Mouse (Mus musculus): Measurements from ENCODE around the gene Spata21. TPM values are rescaled to one million over a fixed set of nuclear protein-coding genes. Genes with fewer than 3 reads are reported as not detected.

Gene Spata21
- polyA plus RNA-seq, 1 experiment from 2014 or later = 0.30 TPM

GRCm38 (mm10) chr4:141077681-141078509, 10.2 kb upstream of the Spata21 start, which contains the start of gene Necap2:
Gene Necap2, minus strand, starts transcription at chr4:141078357.
- Histone ChIP-seq H3K27me3 (no peaks in the 10 kb centered on the region), H3K36me3 (ENCODE audit: poor library complexity, severe bottlenecking) (peaks cover 21% of the 10 kb centered on the region), H3K9me3 (replicated peaks) (no peaks in the 10 kb centered on the region), H3K27ac (no peak within 1 kb of the TSS), H3K9ac (peak within 1 kb of the TSS; percentile 90), H3K4me2 (peak within 1 kb of the TSS; percentile 88), H3K4me3 (peak within 1 kb of the TSS; percentile 94), H3K4me1 (peaks cover 23% of the 10 kb centered on the region)
- under 1% methylated on average over 67 of the region's 67 CpGs for whole genome bisulfite sequencing
- peak; percentile 95 for ATAC-seq

- peaks cover 13% of the 10 kb centered on the region for H3K36me3 ChIP-seq (ENCODE audit: poor library complexity, severe bottlenecking)
- H3K4me2 ChIP-seq = 0 out of 2 replicates have a peak overlapping the region, but pooled peaks have one; percentile 88
- H3K4me1 ChIP-seq = peaks cover 21% of the 10 kb centered on the region
- WGBS = 72% methylated on average over 18 of the region's 18 CpGs
- H3K9ac ChIP-seq = no peak overlapping the region
- H3K9me3 ChIP-seq (replicated peaks) = no peaks in the 10 kb centered on the region
- ATAC-seq = peak; percentile 41
- peak overlapping the region; percentile 94 for H3K4me3 ChIP-seq
- H3K27ac ChIP-seq = no peak overlapping the region
- no peaks in the 10 kb centered on the region for H3K27me3 ChIP-seq
Measured at GRCm38 (mm10) chr4:141078510-141079137, 9.5 kb upstream of the Spata21 start.

DNA sequence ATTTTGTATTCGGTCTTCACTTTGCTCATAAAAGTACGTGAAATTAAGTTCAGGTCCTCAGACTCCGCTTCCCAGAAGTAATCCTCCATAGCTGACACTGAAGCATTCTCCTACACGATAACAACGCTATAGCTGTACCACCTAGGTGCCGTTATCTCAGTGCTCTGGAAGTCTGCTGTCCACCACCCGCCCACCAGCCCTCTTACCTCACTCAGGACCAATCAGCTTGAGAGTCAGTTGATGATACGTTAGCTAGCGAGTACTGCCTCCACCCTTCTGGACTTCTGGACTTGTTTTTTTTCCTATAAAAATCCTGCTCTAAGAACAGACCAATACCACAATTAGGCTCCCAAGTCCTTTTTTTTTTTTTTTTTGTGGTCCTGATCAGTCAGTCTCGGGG, 1.3 kb upstream of the Spata21 start:
- Histone ChIP-seq H3K27ac (no peak overlapping the region), H3K27me3 (no peaks in the 10 kb centered on the region), H3K4me3 (no peak overlapping the region), H3K9ac (no peak overlapping the region), H3K36me3 (ENCODE audit: poor library complexity, severe bottlenecking) (no peaks in the 10 kb centered on the region), H3K9me3 (replicated peaks) (no peaks in the 10 kb centered on the region), H3K4me1 (no peaks in the 10 kb centered on the region), H3K4me2 (no peak overlapping the region)
- no peak for ATAC-seq
- WGBS = 77% methylated on average over 10 of the region's 10 CpGs

GRCm38 (mm10) chr4:141088714-141089113, 581 bp downstream of the Spata21 start:
- Histone ChIP-seq H3K4me1 (no peaks in the 10 kb centered on the region), H3K9me3 (replicated peaks) (no peaks in the 10 kb centered on the region), H3K27me3 (no peaks in the 10 kb centered on the region), H3K4me3 (no peak overlapping the region), H3K9ac (no peak overlapping the region), H3K36me3 (ENCODE audit: poor library complexity, severe bottlenecking) (no peaks in the 10 kb centered on the region), H3K4me2 (no peak overlapping the region), H3K27ac (no peak overlapping the region)
- ATAC-seq = no peak
- 74% methylated on average over 9 of the region's 9 CpGs for WGBS

GRCm38 (mm10) chr4:141095016-141095415, 6.9 kb downstream of the Spata21 start:
- Histone ChIP-seq H3K9me3 (replicated peaks) (no peaks in the 10 kb centered on the region), H3K9ac (no peak overlapping the region), H3K4me3 (no peak overlapping the region), H3K36me3 (ENCODE audit: poor library complexity, severe bottlenecking) (no peaks in the 10 kb centered on the region), H3K27ac (no peak overlapping the region), H3K4me2 (no peak overlapping the region), H3K27me3 (no peaks in the 10 kb centered on the region), H3K4me1 (0 out of 2 replicates have a peak, but pooled peaks cover 3% of the 10 kb centered on the region)
- 81% methylated on average over 10 of the region's 10 CpGs for WGBS
- ATAC-seq = no peak

DNA sequence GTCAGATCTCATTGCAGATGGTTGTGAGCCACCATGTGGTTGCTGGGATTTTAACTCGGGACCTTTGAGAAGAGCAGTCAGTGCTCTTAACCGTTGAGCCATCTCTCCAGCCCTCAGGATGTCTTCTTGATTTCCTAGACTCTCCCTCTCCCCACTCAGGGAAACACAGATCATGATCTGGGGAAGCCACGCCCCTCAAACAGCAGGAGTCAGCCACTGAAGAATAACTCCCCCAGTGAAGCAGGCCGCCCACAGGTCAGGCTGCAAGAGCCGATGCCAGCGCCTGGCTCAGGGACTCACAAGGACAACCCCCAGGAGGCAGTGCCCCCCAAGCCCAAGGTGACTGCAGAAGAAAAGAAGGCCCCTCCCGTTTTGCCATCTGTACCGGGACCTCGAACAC, 8.6 kb downstream of the Spata21 start:
- H3K36me3 ChIP-seq (ENCODE audit: poor library complexity, severe bottlenecking) = no peaks in the 10 kb centered on the region
- H3K9ac ChIP-seq = no peak overlapping the region
- H3K9me3 ChIP-seq (replicated peaks) = no peaks in the 10 kb centered on the region
- H3K27me3 ChIP-seq = no peaks in the 10 kb centered on the region
- no peak for ATAC-seq
- 16% methylated on average over 9 of the region's 9 CpGs for WGBS
- H3K4me3 ChIP-seq = no peak overlapping the region
- no peak overlapping the region for H3K27ac ChIP-seq
- H3K4me1 ChIP-seq = 0 out of 2 replicates have a peak, but pooled peaks cover 3% of the 10 kb centered on the region
- H3K4me2 ChIP-seq = no peak overlapping the region

DNA sequence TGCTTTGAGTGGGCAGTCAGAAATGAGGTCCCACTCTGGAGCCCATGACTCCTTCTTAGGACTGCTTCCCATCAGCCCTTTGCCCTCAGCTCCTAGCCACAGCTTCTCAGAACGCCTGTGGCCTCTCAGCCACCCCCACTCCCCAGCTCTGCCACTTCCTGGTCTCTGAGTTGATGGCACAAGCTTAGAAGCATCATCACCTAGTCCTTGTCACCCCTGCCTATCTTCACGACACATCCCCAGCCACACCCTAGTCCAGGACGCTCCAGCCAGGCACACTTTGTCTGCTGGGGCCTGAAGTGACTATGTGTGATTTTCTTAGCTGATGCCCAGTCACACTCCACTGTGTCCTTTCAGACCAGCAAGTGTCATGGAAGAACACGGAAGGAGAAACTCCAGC, 10.8 kb downstream of the Spata21 start:
- H3K27ac ChIP-seq = no peak overlapping the region
- no peak overlapping the region for H3K4me2 ChIP-seq
- 83% methylated on average over 4 of the region's 4 CpGs for WGBS
- no peaks in the 10 kb centered on the region for H3K9me3 ChIP-seq (replicated peaks)
- no peak for ATAC-seq
- H3K27me3 ChIP-seq = no peaks in the 10 kb centered on the region
- no peak overlapping the region for H3K9ac ChIP-seq
- H3K4me3 ChIP-seq = no peak overlapping the region
- 0 out of 2 replicates have a peak, but pooled peaks cover 3% of the 10 kb centered on the region for H3K4me1 ChIP-seq
- no peaks in the 10 kb centered on the region for H3K36me3 ChIP-seq (ENCODE audit: poor library complexity, severe bottlenecking)

DNA sequence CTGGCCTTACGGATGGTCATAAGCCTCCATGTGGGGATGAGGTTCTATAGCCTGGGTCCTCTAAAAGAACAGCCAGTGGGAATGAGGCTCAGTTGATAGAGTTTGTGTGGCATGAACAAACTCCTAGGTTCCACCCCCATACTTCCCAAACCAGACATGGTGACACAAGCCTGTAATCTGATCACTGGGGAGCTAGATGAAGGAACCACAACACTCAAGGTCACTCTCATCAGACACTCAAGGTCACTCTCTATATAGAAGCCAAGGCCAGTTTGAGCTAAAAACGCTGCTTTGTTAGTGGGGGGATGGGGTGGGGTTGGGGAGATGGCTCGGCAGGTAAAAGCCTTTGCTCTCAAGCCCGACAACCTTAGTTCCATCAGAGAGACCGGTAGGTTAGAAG, 11.8 kb downstream of the Spata21 start:
- H3K36me3 ChIP-seq (ENCODE audit: poor library complexity, severe bottlenecking) = no peaks in the 10 kb centered on the region
- H3K4me3 ChIP-seq = no peak overlapping the region
- no peak overlapping the region for H3K27ac ChIP-seq
- ATAC-seq = no peak
- H3K27me3 ChIP-seq = no peaks in the 10 kb centered on the region
- no peaks in the 10 kb centered on the region for H3K9me3 ChIP-seq (replicated peaks)
- 79% methylated on average over 5 of the region's 5 CpGs for WGBS
- no peak overlapping the region for H3K4me2 ChIP-seq
- 0 out of 2 replicates have a peak, but pooled peaks cover 3% of the 10 kb centered on the region for H3K4me1 ChIP-seq
- H3K9ac ChIP-seq = no peak overlapping the region

DNA sequence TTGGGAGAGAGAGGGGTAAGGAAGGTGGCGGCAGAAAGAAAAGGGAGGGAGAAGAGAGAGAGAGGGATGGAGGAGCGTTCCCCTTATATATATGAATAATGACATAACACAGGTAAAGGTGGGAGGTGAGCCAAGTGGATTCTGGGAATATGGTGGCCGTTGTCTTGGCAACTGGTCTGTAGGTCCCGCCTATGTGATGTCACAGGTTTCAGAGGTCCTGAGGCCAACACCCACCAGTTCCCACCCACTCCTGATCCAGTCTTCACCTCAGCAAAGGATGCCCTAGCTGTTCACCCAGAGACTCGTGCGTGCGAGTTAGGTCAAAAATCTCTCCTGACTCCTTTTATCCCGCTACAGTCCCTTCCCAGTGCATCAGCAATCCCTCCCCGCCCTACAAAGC, 13.2 kb downstream of the Spata21 start:
- no peak overlapping the region for H3K4me3 ChIP-seq
- ATAC-seq = no peak
- no peak overlapping the region for H3K4me2 ChIP-seq
- H3K4me1 ChIP-seq = 0 out of 2 replicates have a peak, but pooled peaks cover 3% of the 10 kb centered on the region
- no peak overlapping the region for H3K27ac ChIP-seq
- H3K36me3 ChIP-seq (ENCODE audit: poor library complexity, severe bottlenecking) = no peaks in the 10 kb centered on the region
- H3K9me3 ChIP-seq (replicated peaks) = no peaks in the 10 kb centered on the region
- no peak overlapping the region for H3K9ac ChIP-seq
- 93% methylated on average over 9 of the region's 9 CpGs for WGBS
- no peaks in the 10 kb centered on the region for H3K27me3 ChIP-seq

DNA sequence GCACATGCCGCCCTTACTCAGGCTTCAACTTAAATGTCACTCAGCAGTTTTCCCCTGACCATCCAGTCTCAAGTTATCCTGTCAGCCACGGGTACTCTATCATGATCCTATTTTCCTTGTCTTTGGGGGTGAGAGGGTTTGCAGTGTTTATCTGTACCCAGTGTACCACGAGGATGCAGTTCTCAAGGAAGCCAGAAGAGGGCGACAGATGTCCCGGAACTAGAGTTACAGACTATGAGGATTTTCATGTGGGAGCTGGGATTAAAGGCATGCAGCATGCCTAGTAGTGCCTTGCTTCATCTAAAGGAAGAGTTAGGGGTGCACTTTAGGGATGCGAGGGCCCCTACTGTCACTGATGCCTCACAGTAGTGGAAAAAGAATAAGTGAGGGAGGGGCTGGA, 13.7 kb downstream of the Spata21 start:
- H3K36me3 ChIP-seq (ENCODE audit: poor library complexity, severe bottlenecking) = no peaks in the 10 kb centered on the region
- no peak overlapping the region for H3K27ac ChIP-seq
- ATAC-seq = no peak
- 0 out of 2 replicates have a peak, but pooled peaks cover under 1% of the 10 kb centered on the region for H3K4me1 ChIP-seq
- H3K4me2 ChIP-seq = no peak overlapping the region
- WGBS = 75% methylated on average over 6 of the region's 6 CpGs
- H3K4me3 ChIP-seq = no peak overlapping the region
- H3K27me3 ChIP-seq = no peaks in the 10 kb centered on the region
- H3K9ac ChIP-seq = no peak overlapping the region
- H3K9me3 ChIP-seq (replicated peaks) = no peaks in the 10 kb centered on the region

DNA sequence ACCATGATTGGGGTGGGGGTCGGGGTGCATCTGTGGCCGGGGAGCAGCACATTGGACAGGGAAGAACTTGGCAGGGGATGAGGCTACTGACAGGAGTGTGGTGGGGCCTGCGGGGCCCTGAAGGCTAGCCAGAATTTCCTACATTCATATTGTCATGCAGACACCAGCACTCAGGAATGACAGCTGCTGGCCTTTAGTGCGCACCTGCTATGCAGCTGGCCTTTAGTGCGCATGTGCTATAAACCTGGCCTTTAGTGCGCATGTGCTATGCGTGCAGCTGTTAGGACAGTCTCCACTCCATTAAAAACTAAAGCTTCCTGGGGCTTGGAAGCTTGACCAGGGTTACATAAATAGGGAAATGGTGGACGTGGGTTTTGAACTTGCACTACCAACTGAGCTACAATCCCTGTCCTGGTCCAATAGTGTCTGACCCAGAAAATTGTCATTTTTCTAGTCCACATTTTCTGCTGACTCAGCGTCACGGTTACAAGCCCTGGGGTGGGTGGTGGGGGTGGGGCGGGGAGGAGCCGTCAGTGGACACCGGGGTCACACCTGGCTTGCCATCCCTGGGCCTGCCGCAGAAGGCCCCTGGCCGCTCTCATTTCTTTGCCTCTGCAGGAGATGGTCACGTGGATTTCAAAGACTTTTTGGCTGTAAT, 18.5 kb downstream of the Spata21 start:
- 83% methylated on average over 16 of the region's 16 CpGs for WGBS
- no peak overlapping the region for H3K4me2 ChIP-seq
- H3K9me3 ChIP-seq (replicated peaks) = no peaks in the 10 kb centered on the region
- no peak overlapping the region for H3K4me3 ChIP-seq
- no peak overlapping the region for H3K9ac ChIP-seq
- H3K36me3 ChIP-seq (ENCODE audit: poor library complexity, severe bottlenecking) = peaks cover 16% of the 10 kb centered on the region
- no peaks in the 10 kb centered on the region for H3K4me1 ChIP-seq
- H3K27ac ChIP-seq = no peak overlapping the region
- H3K27me3 ChIP-seq = no peaks in the 10 kb centered on the region
- ATAC-seq = no peak

- Histone ChIP-seq H3K9ac (no peak overlapping the region), H3K4me2 (no peak overlapping the region), H3K27ac (no peak overlapping the region; the same call in 1 of the 2 replicates), H3K4me3 (no peak overlapping the region), H3K27me3 (no peaks in the 10 kb centered on the region), H3K9me3 (replicated peaks) (no peaks in the 10 kb centered on the region), H3K36me3 (ENCODE audit: poor library complexity, severe bottlenecking) (peaks cover 32% of the 10 kb centered on the region), H3K4me1 (no peaks in the 10 kb centered on the region)
- 55% methylated on average over 10 of the region's 10 CpGs for WGBS
- ATAC-seq = no peak
Measured at GRCm38 (mm10) chr4:141108196-141108732, 20.1 kb downstream of the Spata21 start.
